Mouse (Mus musculus): ENCODE results near the gene Gprc5c. TPM values are rescaled to one million over a fixed set of nuclear protein-coding genes. Genes with fewer than 3 reads are reported as not detected.

Gene Gprc5c
- polyA plus RNA-seq, 1 experiment: 38.0 TPM

- peaks cover 26% of the 10 kb centered on the region for H3K4me1 ChIP-seq (ENCODE audit: control insufficient read depth, insufficient read depth, low read length)
- H3K4me3 ChIP-seq (ENCODE audit: insufficient read depth, low read length): no peak overlapping the region
- H3K27ac ChIP-seq (ENCODE audit: insufficient read depth, low read depth, low read length): no peak overlapping the region
- TF ChIP-seq POLR2A (IDR thresholded peaks at IDR 0.05; ENCODE audit: borderline replicate concordance, low read depth, low read length) (no peak), CTCF (IDR thresholded peaks at IDR 0.05; ENCODE audit: low read depth, low read length) (no peak)
Observed at GRCm38 (mm10) chr11:114814873-114815592, 35.9 kb upstream of the Gprc5c start.

- Histone ChIP-seq H3K4me1 (ENCODE audit: control insufficient read depth, insufficient read depth, low read length) (peaks cover 34% of the 10 kb centered on the region), H3K27ac (ENCODE audit: insufficient read depth, low read depth, low read length) (no peak overlapping the region), H3K4me3 (ENCODE audit: insufficient read depth, low read length) (no peak overlapping the region)
- no peak for TF ChIP-seq POLR2A (IDR thresholded peaks at IDR 0.05; ENCODE audit: borderline replicate concordance, low read depth, low read length)
- TF ChIP-seq CTCF (IDR thresholded peaks at IDR 0.05; ENCODE audit: low read depth, low read length): no peak
Observed at GRCm38 (mm10) chr11:114816934-114817333, 34.0 kb upstream of the Gprc5c start.

- H3K4me1 ChIP-seq (ENCODE audit: control insufficient read depth, insufficient read depth, low read length): peaks cover 29% of the 10 kb centered on the region
- peak overlapping the region; percentile 45 for H3K27ac ChIP-seq (ENCODE audit: insufficient read depth, low read depth, low read length)
- no peak overlapping the region for H3K4me3 ChIP-seq (ENCODE audit: insufficient read depth, low read length)
- TF ChIP-seq POLR2A (IDR thresholded peaks at IDR 0.05; ENCODE audit: borderline replicate concordance, low read depth, low read length) (0 out of 2 replicates have a peak, but pooled peaks have one; percentile 11), CTCF (IDR thresholded peaks at IDR 0.05; ENCODE audit: low read depth, low read length) (no peak)
Observed at GRCm38 (mm10) chr11:114818185-114818584, 32.8 kb upstream of the Gprc5c start.

- H3K4me1 ChIP-seq (ENCODE audit: control insufficient read depth, insufficient read depth, low read length): peaks cover 29% of the 10 kb centered on the region
Observed at GRCm38 (mm10) chr11:114819110-114819509, 31.8 kb upstream of the Gprc5c start.

GRCm38 (mm10) chr11:114820444-114820843, 30.5 kb upstream of the Gprc5c start:
- H3K4me3 ChIP-seq (ENCODE audit: insufficient read depth, low read length): no peak overlapping the region
- H3K27ac ChIP-seq (ENCODE audit: insufficient read depth, low read depth, low read length): no peak overlapping the region
- peaks cover 29% of the 10 kb centered on the region for H3K4me1 ChIP-seq (ENCODE audit: control insufficient read depth, insufficient read depth, low read length)
- TF ChIP-seq CTCF (IDR thresholded peaks at IDR 0.05; ENCODE audit: low read depth, low read length) (no peak), POLR2A (IDR thresholded peaks at IDR 0.05; ENCODE audit: borderline replicate concordance, low read depth, low read length) (no peak)

More at GRCm38 (mm10) chr11:114819110-114819509, 31.8 kb upstream of the Gprc5c start:
- H3K4me3 ChIP-seq (ENCODE audit: insufficient read depth, low read length): no peak overlapping the region
- no peak overlapping the region for H3K27ac ChIP-seq (ENCODE audit: insufficient read depth, low read depth, low read length)
- TF ChIP-seq POLR2A (IDR thresholded peaks at IDR 0.05; ENCODE audit: borderline replicate concordance, low read depth, low read length) (no peak), CTCF (IDR thresholded peaks at IDR 0.05; ENCODE audit: low read depth, low read length) (no peak)

GRCm38 (mm10) chr11:114821325-114821724, 29.6 kb upstream of the Gprc5c start:
- Histone ChIP-seq H3K27ac (ENCODE audit: insufficient read depth, low read depth, low read length) (peak overlapping the region; percentile 42), H3K4me3 (ENCODE audit: insufficient read depth, low read length) (no peak overlapping the region), H3K4me1 (ENCODE audit: control insufficient read depth, insufficient read depth, low read length) (peaks cover 30% of the 10 kb centered on the region)
- TF ChIP-seq POLR2A (IDR thresholded peaks at IDR 0.05; ENCODE audit: borderline replicate concordance, low read depth, low read length) (no peak), CTCF (IDR thresholded peaks at IDR 0.05; ENCODE audit: low read depth, low read length) (no peak)

GRCm38 (mm10) chr11:114822727-114823126, 28.2 kb upstream of the Gprc5c start:
- no peak for TF ChIP-seq POLR2A (IDR thresholded peaks at IDR 0.05; ENCODE audit: borderline replicate concordance, low read depth, low read length)
- TF ChIP-seq CTCF (IDR thresholded peaks at IDR 0.05; ENCODE audit: low read depth, low read length): no peak
- Histone ChIP-seq H3K4me3 (ENCODE audit: insufficient read depth, low read length) (no peak overlapping the region), H3K27ac (ENCODE audit: insufficient read depth, low read depth, low read length) (no peak overlapping the region), H3K4me1 (ENCODE audit: control insufficient read depth, insufficient read depth, low read length) (peaks cover 33% of the 10 kb centered on the region)

- H3K27ac ChIP-seq (ENCODE audit: insufficient read depth, low read depth, low read length): no peak overlapping the region
- TF ChIP-seq CTCF (IDR thresholded peaks at IDR 0.05; ENCODE audit: low read depth, low read length) (no peak), POLR2A (IDR thresholded peaks at IDR 0.05; ENCODE audit: borderline replicate concordance, low read depth, low read length) (no peak)
- H3K4me1 ChIP-seq (ENCODE audit: control insufficient read depth, insufficient read depth, low read length): peaks cover 28% of the 10 kb centered on the region
- no peak overlapping the region for H3K4me3 ChIP-seq (ENCODE audit: insufficient read depth, low read length)
Observed at GRCm38 (mm10) chr11:114823199-114823725, 27.7 kb upstream of the Gprc5c start.

GRCm38 (mm10) chr11:114826686-114827085, 24.3 kb upstream of the Gprc5c start:
- Histone ChIP-seq H3K4me3 (ENCODE audit: insufficient read depth, low read length) (no peak overlapping the region), H3K27ac (ENCODE audit: insufficient read depth, low read depth, low read length) (peak overlapping the region; percentile 9; the same call in 1 of the 2 replicates), H3K4me1 (ENCODE audit: control insufficient read depth, insufficient read depth, low read length) (peaks cover 12% of the 10 kb centered on the region)
- TF ChIP-seq POLR2A (IDR thresholded peaks at IDR 0.05; ENCODE audit: borderline replicate concordance, low read depth, low read length): no peak
